Mouse (Mus musculus) megakaryocyte, adult 5-6 weeks (primary cell): ENCODE results near the gene Vmn2r58. TPM values are rescaled to one million over a fixed set of nuclear protein-coding genes. Genes with fewer than 3 reads are reported as not detected.
"Not testable (repeated sequence)": the region's sequence is repeated elsewhere in the genome, so short reads cannot be mapped to it uniquely, and the experiment has no call there.

ENCODE experiments used
- ATAC-seq: 2 replicates; pipeline ENCODE4 v1.8.0; 2016; ENCODE audit warnings: mild to moderate bottlenecking, inconsistent platforms; ENCODE audit not compliant: poor library complexity, severe bottlenecking
- total RNA-seq, 2 experiments: library from RNA; stranded (forward) in 1 of 2; stranded (reverse) in 1 of 2; fragments of 153-499, 151-499 nt in 1 of 2; fragments of 221-1000, 200-1000 nt in 1 of 2; gene quantifications; 2 replicates each; pipeline versions ENCODE4 v1.2.3 to v1.2.4; 2015 to 2017

Vmn2r58 gene
- total RNA-seq (2015) (not detected in 2 replicates), total RNA-seq (2017) (not detected in 2 replicates)

DNA sequence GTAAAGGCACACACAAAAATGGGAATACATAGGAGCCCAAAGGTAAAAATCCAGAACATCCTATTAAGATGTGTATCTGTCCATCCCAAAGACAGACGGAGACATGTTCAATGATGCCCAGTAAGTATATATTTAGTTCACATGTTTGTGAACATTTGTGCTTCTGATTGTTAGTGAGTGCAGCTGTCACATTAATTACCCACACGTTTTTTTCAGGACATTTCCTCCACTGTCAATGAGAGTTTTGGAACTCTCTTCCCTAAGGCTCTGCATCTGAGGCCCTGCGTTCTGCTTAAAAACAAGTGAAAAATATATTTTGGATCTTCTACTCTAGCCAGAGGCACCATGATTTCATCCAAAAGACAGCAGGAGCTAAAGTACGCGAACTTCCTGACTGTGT lies at the start of gene Vmn2r58:
Gene Vmn2r58, minus strand, starts transcription at position 101 of the 400 bp plus-strand sequence.
- ATAC-seq: not testable (repeated sequence)

Other genes starting within 250 kb of the Vmn2r58 start
- gene Zfp788, start 239.5 kb downstream of the Vmn2r58 start, total RNA-seq (2015): 4.6 and 10.9 TPM in 2 replicates
- 4.7 and 8.2 TPM in 2 replicates for gene Zfp788, start 239.5 kb downstream of the Vmn2r58 start, total RNA-seq (2017)
- not detected in 2 replicates for gene Vmn2r59, start 186.3 kb upstream of the Vmn2r58 start, total RNA-seq (2015)
- not detected in 2 replicates for gene Vmn2r59, start 186.3 kb upstream of the Vmn2r58 start, total RNA-seq (2017)
- gene Vmn2r60, start 235.1 kb upstream of the Vmn2r58 start, total RNA-seq (2015): not detected in 2 replicates
- gene Vmn2r60, start 235.1 kb upstream of the Vmn2r58 start, total RNA-seq (2017): not detected in 2 replicates